Mouse (Mus musculus) layer of hippocampus, postnatal 10 days (tissue): Measurements from ENCODE around the gene 6430548M08Rik. TPM values are rescaled to one million over a fixed set of nuclear protein-coding genes. Genes with fewer than 3 reads are reported as not detected.

ENCODE experiments used
- DNase-seq, 2 experiments: peaks; one replicate each; pipeline ENCODE4 v3.0.0; 2021; ENCODE audit warnings: low spot score in 2 of 2
- total RNA-seq, 2 experiments: library from RNA; stranded (reverse); gene quantifications; 2 replicates each; pipeline ENCODE4 v1.2.3; 2021

6430548M08Rik gene
- total RNA-seq, 2 experiments from 2014 or later: 76.5 to 86.8 TPM

GRCm38 (mm10) chr8:120104721-120105272, 9.2 kb upstream of the 6430548M08Rik start:
- no peak for DNase-seq

- no peak for DNase-seq
These were observed 4.8 kb upstream of the 6430548M08Rik start for GRCm38 (mm10) chr8:120109149-120109548.

- DNase-seq: no peak
These were observed 3.0 kb upstream of the 6430548M08Rik start for GRCm38 (mm10) chr8:120110966-120111365.

GRCm38 (mm10) chr8:120111382-120111781, 2.6 kb upstream of the 6430548M08Rik start:
- DNase-seq: no peak

GRCm38 (mm10) chr8:120112535-120112934, 1.4 kb upstream of the 6430548M08Rik start:
- DNase-seq: no peak

- no peak for DNase-seq
These were observed 646 bp upstream of the 6430548M08Rik start for GRCm38 (mm10) chr8:120113306-120113705.

- DNase-seq: no peak
These were observed 426 bp downstream of the 6430548M08Rik start for GRCm38 (mm10) chr8:120114315-120114841.

- DNase-seq: no peak
These were observed 2.6 kb downstream of the 6430548M08Rik start for GRCm38 (mm10) chr8:120116600-120116999.

GRCm38 (mm10) chr8:120118162-120118561, 4.2 kb downstream of the 6430548M08Rik start:
- DNase-seq: no peak

GRCm38 (mm10) chr8:120118847-120119246, 4.9 kb downstream of the 6430548M08Rik start:
- DNase-seq: no peak

GRCm38 (mm10) chr8:120119429-120119828, 5.5 kb downstream of the 6430548M08Rik start:
- no peak for DNase-seq

- no peak for DNase-seq
These were observed 6.0 kb downstream of the 6430548M08Rik start for GRCm38 (mm10) chr8:120119931-120120330.

- no peak for DNase-seq
These were observed 7.0 kb downstream of the 6430548M08Rik start for GRCm38 (mm10) chr8:120120951-120121350.

- no peak for DNase-seq
These were observed 10.3 kb downstream of the 6430548M08Rik start for GRCm38 (mm10) chr8:120124261-120124660.

- DNase-seq: no peak
These were observed 11.0 kb downstream of the 6430548M08Rik start for GRCm38 (mm10) chr8:120124836-120125389.

GRCm38 (mm10) chr8:120126357-120127161, 12.6 kb downstream of the 6430548M08Rik start:
- DNase-seq: no peak

GRCm38 (mm10) chr8:120129547-120129946, 15.6 kb downstream of the 6430548M08Rik start:
- no peak for DNase-seq

- no peak for DNase-seq
These were observed 17.2 kb downstream of the 6430548M08Rik start for GRCm38 (mm10) chr8:120131158-120131557.

GRCm38 (mm10) chr8:120133169-120133568, 19.2 kb downstream of the 6430548M08Rik start:
- no peak for DNase-seq

GRCm38 (mm10) chr8:120135687-120136086, 21.7 kb downstream of the 6430548M08Rik start:
- no peak for DNase-seq

- DNase-seq: peak; percentile 60 to 61
These were observed 22.7 kb downstream of the 6430548M08Rik start for GRCm38 (mm10) chr8:120136618-120137017.

GRCm38 (mm10) chr8:120138958-120139357, 25.0 kb downstream of the 6430548M08Rik start:
- no peak for DNase-seq
